Mouse (Mus musculus) left cerebral cortex, postnatal 25 days (tissue): ENCODE data around the gene Cdk5rap2. TPM values are rescaled to one million over a fixed set of nuclear protein-coding genes. Genes with fewer than 3 reads are reported as not detected.

Experiments
- DNase-seq, 2 experiments: peaks; one replicate each; pipeline ENCODE4 v3.0.0; 2022; ENCODE audit warnings: low spot score in 2 of 2, mixed read lengths in 1 of 2
- intact Hi-C: fragments of 180-260 bp; cut with DNase I; formaldehyde crosslinking; loops from one replicate; pipeline ENCODE4 v1.15.1; 2025
- total RNA-seq, 2 experiments: library from RNA; stranded (reverse); gene quantifications; 2 replicates each; pipeline ENCODE4 v1.2.3; 2021

Cdk5rap2 gene
- total RNA-seq, 2 experiments from 2014 or later = 7.0 to 8.9 TPM

DNA sequence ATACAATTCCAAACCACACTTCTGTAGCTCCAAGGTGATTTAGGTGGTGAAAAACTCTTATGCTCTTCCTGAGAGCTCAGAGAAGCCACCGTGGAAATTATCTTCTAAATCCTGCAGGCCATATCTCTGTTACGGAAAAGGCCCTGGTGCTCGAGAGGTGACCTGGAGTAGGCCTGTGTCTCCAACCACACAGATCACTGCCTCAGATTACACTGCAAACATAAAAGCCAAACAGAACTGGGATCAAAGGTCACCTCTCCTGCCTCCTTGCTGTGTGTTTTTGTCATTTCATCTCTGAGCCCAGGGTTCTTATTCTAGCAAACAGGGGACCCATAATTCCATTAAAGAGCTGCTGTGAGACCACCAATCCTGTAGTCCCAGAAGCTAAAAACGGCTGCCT is 48.9 kb downstream of the Cdk5rap2 start:
- intact Hi-C loops = no loop called here

DNA sequence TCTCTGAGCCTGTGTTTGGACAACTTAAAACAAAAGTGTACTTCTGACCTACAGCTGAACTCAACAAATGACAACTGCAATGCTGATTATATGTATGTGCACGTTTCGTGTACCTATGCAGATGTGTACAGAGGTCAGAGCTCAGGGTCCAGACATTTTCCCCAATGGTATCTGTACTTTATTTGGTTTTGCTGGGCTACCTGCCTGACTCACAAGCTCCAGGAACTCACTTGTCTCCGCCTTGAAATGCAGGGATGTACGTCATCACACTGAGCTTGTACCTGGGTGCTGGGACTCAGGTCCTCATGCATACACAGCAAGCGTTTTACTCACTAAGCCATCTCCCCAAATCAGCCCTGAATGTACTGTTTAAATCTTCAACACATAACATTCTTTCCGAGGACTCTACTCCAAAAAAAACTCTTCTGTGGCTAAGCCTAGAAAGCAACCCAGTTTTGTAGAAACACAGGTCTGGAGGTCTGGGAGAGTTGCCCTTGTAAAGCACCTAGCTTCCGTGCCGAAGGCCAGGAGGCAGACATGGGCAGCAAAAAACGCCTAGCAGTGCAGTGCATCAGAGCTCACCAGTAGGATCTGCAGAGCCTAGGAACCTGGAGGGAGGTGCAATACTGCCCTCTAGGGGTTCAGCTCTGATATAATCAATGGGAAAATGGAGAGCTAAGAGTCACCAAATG is 54.4 kb downstream of the Cdk5rap2 start:
- intact Hi-C loops = loop anchor here (2.0 kb wide), 1 partner anchor 89 kb away; no protein-coding TSS in a partner anchor
- DNase-seq = peak; percentile 65 to 89

More for the DNA sequence above, 48.9 kb downstream of the Cdk5rap2 start:
- no peak for DNase-seq

DNA sequence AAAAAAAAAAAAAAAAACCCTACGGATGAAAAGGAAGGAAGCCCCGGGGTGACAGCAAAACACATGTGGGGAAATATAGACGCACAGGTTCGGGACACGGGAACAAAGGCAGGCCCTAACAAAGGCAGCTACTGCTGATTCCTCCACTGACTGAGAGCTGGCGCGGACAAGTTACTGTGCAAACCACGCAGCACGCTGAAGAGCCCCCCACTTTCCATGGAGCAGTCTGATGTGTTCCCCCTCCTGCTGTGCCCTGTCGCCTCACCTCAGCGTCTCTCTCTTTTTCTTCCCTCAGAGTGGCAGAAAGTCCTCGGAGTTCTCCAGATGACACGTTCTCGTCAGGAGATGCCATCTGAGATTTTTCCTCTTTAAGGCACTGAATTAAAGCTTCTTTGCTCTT is 55.8 kb downstream of the Cdk5rap2 start:
- intact Hi-C loops = no loop called here
- no peak for DNase-seq

DNA sequence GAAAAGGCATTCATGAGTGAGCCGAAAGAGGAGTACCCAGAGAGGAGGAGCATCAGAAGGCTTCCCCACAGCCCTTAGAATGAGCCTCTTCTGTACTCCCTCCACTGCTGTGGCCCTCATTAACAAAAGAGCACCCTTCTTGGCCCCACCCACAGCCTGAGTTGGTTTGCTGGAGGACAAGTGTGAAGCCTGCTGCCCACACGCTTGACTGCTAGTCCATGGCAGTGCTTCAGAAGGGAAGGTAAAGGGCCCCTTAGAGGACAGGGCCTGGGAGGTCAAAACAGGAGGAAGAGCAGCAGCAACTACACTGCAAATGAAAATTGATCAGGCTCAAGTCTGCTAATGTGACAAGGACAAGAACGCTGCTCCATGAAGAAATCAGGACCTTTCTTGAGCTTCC is 56.6 kb downstream of the Cdk5rap2 start:
- no peak for DNase-seq
- intact Hi-C loops = no loop called here

DNA sequence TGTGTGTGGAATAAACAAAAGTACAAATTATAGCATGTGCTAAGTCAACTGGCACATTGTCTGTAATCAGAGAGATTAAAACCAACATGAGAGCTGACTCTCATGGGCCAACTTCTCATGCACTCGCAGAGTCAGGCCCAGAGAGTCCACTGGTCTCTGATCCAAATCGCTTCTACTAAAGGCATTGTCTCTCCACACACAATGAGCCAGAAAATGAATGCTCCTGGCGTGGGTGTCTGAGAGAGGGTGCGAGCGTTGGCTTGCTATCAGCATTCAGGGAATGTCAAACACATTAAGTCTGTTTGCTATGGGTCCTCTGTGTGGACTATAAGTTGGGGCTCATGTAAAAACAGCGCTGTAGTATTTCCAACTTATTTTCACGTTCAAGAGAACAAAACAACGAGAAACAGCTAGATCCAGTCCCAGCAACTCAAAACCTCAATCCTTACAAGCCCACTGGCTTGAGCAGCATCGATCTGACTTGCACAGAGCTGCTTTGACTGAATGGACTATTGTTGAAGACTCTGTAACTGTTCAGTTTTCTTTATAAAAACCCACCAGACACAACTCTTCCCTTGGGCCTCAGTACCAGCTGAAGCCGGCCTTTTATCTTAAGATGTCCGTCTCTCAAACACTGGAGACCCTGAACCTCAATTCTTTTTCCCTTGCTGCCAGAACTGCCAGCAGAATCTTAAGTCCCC is 74.6 kb downstream of the Cdk5rap2 start:
- no peak for DNase-seq
- intact Hi-C loops = no loop called here

DNA sequence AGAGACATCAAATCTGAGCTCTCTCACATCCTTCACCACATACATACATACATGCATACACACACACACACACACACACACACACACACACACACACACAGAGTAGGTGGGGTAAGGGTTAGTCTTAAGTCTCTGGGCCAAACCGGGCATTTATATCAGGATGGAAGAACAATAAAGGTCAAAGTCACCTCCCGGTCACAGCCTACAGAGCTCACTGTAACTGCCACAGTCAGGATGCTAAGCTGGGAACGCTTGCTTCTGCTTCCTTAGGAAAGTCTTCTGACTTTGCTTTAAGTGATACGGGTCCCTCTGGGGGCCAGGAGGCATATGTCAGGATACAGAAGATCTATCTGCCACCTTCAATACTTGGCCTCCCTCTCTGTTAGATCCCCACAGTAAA is 75.2 kb downstream of the Cdk5rap2 start:
- intact Hi-C loops = no loop called here
- no peak for DNase-seq

DNA sequence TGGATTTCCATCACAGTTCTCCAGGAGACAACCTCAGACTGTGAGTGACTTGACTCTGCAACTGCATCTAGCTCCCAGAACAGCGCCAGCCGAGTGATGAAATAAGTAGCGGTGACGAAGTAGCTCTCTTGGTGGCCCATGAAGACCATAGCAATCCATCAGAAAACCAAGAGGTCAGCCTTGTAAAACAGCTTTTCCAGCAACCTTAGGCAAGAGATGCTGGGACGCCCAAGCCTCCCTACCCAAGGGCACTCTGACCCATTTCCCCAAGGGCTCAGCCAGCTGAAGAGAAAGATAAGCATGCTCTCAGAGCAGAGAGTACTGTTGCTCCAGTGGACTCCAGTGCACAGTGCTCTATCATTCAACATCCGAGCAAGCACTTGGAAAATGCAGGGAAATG is 77.3 kb downstream of the Cdk5rap2 start:
- no peak for DNase-seq
- intact Hi-C loops = no loop called here

DNA sequence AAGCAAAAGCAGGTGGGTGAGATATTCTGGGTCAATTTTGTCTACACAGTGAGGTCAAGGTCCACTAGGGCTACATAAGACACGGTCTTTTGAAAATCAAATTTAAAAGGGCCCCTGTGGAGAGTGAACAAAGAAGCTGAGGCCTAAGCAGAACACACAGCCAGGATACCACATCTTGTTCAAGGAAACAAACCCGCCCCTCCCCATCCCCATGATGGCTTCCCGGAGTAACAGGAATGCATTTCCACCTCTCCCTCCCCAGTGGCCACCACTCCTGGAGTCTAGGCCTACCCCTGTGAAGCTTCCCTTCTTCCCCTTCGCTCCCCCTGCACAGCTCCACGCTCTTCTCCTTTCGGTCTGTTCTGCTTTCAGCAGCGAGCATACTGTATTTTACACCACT is 77.7 kb downstream of the Cdk5rap2 start:
- no peak for DNase-seq
- intact Hi-C loops = no loop called here

DNA sequence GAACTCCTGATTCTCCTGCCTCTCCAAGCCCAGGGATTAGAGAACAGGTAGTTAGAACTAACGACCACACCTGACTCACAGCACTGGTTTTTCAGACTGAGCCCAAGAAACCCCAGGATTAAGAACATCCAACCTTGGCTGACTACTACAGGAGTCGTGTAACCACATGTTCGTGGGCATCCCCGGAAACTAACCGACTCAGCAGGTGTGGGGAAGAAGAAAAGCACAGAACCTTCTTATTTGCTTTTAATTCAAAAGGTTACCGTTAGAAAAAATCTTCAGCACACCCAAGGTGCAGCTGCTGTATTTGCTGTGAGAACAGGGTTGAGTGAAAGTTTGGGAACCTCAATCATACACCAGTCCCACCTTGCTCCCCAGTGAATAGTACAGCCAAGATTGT is 79.1 kb downstream of the Cdk5rap2 start:
- intact Hi-C loops = no loop called here
- DNase-seq = no peak

DNA sequence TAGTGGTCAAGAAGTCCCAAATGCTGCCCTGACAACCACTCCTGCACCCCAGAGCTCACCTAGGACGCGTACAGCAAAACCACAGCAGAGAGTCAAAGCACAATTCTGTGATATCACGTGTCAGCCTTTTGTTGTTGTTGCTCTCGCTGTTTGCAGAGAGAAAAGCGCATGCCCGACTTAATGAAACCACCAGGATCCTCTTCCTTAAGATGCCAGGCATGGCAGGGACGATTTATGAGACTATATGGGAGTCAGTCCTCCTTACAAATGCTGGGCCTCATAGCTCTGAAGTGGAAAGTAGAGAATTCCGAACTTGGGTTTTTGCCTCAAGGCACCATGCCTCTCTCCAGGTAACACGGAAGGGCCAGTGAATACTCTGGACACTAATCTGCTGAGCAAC is 82.2 kb downstream of the Cdk5rap2 start:
- DNase-seq = no peak
- intact Hi-C loops = no loop called here

DNA sequence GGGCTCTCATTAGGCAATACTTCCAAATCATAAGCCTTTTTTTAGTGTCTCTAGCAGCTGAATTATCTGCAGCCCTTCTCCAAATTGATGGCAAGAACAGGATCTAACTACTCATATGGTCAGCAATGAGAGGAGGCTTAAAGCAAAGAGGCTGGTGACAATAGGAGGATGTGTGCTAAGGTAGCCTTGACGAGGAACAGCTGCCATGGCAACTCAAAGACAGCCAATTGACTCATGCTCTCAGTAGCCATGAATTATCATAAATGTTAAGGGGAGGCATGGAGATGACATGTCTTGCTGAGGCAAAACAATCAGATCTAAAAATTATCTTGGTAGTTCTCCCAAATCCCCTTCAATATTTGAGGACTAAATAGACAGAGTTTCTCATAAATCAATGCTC is 82.8 kb downstream of the Cdk5rap2 start:
- no peak for DNase-seq
- intact Hi-C loops = no loop called here

DNA sequence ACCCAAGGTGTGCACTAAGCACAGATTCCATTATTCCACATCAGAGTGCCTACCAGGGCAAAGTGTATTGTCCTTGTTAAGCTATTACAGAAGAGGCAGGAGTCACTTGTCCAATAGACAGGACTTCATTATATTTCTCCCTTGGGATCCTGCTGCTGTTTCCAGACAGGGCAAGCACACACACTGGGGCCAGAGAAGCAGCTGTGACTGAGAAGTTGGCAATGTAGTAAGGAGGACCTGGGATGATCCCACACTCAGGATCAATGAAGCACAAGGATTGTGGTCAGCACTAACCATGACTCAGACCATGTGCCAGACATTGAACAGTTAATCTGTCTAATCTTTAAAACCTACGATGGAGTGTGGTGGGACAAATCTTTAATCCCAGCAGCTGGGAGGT is 88.7 kb downstream of the Cdk5rap2 start:
- DNase-seq = no peak
- intact Hi-C loops = no loop called here

DNA sequence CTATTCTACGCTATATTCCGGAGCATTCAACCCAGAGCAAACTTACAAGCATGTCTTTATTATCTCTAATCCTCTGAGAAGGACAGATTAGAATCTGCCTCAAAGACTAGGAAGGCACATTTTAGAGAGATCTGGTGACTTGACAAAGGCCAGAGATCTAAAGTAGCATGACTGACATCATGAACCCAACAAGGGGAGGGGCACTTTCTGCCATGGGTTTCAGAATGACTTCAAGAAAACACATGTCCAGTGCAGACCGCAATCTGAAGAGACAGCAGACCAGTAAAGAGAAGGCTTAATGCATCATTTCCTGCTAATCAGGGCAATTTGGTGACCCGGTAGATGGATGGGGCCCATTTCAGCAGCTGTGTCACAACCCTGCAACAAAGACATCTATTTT is 98.1 kb downstream of the Cdk5rap2 start:
- intact Hi-C loops = no loop called here
- no peak for DNase-seq

DNA sequence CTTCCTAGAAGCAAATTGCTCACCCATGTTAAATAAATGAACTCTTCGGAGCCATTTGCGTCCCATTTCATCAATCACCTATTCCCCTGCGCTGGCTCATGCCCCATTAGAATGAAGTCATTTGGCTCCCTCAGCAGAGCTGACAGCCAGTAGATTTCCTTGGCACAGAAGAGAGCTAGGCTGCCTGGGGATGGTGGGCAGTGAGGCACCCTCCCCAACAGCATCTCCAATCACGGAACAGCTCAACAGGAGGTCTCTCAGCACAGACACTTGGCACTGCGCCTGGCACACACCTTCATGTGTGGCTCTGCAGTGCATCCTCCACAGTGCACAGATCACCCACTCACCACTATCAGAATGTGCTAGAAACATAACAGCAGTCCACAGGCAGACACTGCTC is 98.7 kb downstream of the Cdk5rap2 start:
- DNase-seq = peak; percentile 60 to 77
- intact Hi-C loops = no loop called here

DNA sequence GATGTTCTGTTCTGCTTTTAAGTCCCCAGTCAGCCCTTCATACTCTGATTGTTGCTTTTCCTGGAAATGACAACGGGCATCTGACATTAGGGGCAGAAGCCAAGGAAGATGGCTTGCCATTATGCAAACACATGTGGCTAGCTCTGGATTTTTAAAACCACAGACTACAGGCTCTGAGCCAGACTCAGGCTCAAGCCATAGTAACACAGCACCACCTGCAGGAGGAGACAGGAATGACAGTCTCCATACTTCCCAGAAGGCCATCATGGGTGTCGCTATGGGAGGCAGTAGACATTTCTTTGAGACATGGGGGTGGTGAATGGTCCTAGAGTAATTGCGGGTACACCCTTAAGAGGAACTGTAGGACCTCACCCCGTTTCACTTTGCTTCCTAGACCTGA is 103.0 kb downstream of the Cdk5rap2 start:
- intact Hi-C loops = loop anchor here (2.0 to 10.0 kb wide), 4 partner anchors 42 to 1355 kb away; partner anchors contain the start of gene Brinp1
- DNase-seq = peak; percentile 82 to 87

DNA sequence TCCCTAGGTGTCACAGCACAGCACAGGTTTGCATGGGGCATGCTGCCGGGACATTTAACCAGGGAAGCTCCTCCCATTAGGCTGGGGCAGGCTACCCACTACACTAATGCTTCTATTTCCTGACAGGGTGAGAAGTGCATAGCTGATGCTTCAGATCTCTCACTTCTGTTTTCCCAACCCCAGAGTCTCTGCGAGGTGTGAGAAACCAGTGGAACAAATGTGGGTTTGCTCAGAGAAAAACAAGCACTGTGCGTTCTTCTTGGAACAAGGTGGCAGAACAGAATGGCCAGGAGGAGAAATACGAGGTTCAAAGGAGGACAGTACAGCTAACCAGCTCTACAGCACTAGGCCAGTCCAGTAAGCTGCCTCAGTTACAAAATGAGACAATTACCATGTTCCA is 106.4 kb downstream of the Cdk5rap2 start:
- peak in 1 of 2 experiments; percentile 38 for DNase-seq
- intact Hi-C loops = loop anchor here (10.0 kb wide), 1 partner anchor 539 kb away; no protein-coding TSS in a partner anchor

DNA sequence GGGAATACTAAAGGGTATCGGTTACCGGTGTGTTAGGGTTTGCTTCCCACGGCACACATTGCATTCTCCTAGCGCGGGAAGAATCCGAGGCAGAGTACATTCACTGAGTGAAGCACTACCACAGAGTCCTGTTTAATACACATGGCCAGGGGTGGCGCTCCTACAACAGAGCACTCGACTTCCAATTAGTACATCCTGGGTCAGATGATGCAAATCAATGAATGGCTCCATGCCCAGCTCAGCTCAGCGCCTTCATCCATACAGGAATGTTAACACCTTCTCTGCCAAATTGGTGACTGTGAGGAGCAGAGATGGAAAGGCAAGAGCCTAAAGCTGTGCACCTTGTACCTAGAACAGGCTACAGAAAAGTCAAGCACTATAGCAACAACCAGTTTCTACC is 109.1 kb downstream of the Cdk5rap2 start:
- no peak for DNase-seq
- intact Hi-C loops = loop anchor here (10.0 kb wide), 1 partner anchor 536 kb away; no protein-coding TSS in a partner anchor

DNA sequence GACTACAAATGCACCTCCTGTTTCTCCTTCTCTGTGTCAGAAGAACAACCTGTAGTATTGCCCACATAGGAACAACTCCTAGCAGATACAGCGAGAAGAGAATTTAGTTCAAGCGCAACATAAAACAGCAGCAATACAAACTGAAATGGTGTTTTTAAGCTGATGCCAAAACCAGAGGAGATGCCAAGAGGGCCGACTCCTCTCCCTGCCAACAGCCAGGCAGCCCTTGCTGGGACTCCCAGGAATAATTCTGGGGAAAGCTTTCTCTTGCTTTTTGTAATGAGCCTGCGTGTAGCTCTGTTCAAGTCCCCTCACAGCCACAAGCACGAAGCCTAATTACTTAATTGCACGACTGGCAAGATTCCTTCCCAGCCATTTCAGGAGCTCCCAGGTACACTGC is 120.9 kb downstream of the Cdk5rap2 start:
- intact Hi-C loops = no loop called here
- no peak for DNase-seq

DNA sequence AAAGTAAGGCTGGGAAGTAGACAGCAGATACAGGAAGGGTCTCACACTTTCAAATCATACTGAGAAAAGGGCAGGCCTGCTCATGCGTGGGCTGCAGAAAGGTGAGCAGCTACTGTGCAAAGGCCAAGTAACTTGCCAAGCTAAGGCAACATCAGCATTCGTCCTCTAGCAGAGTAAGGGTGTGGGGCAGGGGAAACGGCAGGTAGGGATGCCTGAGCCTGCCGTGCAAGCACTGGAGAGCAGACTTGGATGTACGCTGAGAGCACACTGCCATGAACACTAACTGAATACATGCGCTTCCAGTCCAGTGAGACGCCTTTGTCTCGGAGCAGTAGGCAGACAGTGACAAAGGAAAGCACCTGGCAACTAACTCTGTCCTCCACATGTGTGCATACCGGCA is 127.1 kb downstream of the Cdk5rap2 start:
- intact Hi-C loops = no loop called here
- DNase-seq = no peak

DNA sequence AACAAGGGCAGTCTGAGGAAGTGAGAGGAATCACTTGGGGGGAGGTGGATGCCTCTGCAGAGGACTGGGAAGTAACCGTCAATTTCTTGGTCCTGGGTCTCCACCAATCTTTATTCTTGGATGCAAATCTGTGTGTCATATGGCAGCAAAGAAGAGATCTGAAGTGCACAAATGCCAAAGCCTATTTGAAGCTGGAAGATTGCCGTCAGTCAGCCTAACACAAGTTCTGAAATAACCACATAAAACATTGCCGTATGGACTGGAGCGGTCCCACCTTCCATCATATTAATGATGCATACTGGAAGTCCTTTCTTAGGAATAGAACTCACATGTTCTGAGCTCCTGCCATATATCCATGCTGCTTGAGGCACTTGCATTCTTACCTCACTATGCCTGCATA is 131.4 kb downstream of the Cdk5rap2 start:
- intact Hi-C loops = no loop called here
- DNase-seq = no peak

DNA sequence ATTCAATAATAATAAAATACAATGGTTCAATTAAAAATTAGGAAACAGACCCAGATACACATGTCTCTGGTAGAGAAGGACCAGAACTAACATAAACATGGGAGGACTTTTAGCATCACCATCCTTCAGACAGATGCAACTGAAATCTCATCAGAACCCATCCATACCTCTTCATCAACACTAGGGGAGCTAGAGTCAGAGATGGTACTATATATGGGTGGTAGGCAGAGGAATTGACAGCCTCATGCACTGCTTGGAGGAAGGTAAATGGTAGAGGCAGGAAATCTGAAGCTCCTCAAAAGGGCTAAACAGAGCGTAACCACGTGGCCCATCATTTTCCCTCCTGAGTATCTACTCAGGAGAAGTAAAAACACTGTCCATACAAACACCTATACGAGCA is 132.2 kb downstream of the Cdk5rap2 start:
- intact Hi-C loops = no loop called here
- no peak for DNase-seq
